Mouse (Mus musculus) erythroblast, embryonic 14.5 days (primary cell): ENCODE data around the gene Asb2.

Experiments used
- GATA1 ChIP-seq: IDR thresholded peaks from 2 replicates; pipeline ENCODE4 v1.6.1; 2012; ENCODE audit warnings: low read length, inconsistent platforms, mixed read lengths
- TAL1 ChIP-seq: IDR thresholded peaks from 3 replicates; pipeline ENCODE4 v1.6.1; 2012; ENCODE audit warnings: low read length, inconsistent platforms, mixed read lengths

DNA sequence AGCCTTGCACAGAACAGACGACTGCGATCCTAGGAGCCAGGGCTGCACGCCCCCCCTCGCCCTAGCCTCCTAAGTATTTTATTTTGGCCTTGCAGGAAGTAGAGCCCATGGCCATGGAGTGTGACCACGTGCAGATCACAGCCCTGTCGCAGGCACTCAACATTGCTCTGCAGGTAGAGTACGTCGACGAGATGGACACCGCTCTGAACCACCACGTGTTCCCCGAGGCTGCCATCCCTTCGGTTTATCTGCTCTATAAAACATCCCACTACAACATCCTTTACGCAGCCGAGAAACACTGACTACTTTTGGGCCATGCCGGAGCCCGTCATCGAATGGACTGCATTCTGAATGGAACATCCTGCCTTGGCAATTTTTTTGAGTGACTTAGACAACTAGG is 48.3 kb upstream of the Asb2 start:
- TF ChIP-seq TAL1 (no peak), GATA1 (no peak)
